14 mouse cellular contexts compared by ENCODE assay signal in genomic region chr16:24367506-24367905, GRCm38 (mm10). TPM values are rescaled to one million over a fixed set of nuclear protein-coding genes. Genes with fewer than 3 reads are reported as not detected.
DNase-seq lines count a peak whose midpoint lies in the region; ATAC-seq and TF ChIP-seq lines count a peak whose summit lies in the region.
"Had no signal": no experiment of that assay in that cellular context is flagged by ENCODE, and none has a peak within 500 bp of the region (broad histone marks: within the 10 kb centered on the region; RNA-seq: fewer than 3 reads in every experiment).

No protein-coding gene starts in this region.

- no peak overlapping the region for H3K9ac ChIP-seq in hindbrain, postnatal 0 days (replicated peaks; ENCODE audit: low read length)
- no peak overlapping the region for H3K9ac ChIP-seq in hindbrain, embryonic 14.5 days
- H3K9ac ChIP-seq in embryonic facial prominence, embryonic 14.5 days (ENCODE audit: low read depth, low read length): no peak overlapping the region
- no peak overlapping the region for H3K9ac ChIP-seq in hindbrain, embryonic 12.5 days
- H3K9ac ChIP-seq: liver, embryonic 13.5 days had no signal

- no peaks in the 10 kb centered on the region for H3K27me3 ChIP-seq in hindbrain, postnatal 0 days (ENCODE audit: insufficient read depth, low read length)
- H3K27me3 ChIP-seq in hindbrain, embryonic 14.5 days (ENCODE audit: control insufficient read depth, insufficient read depth, low read length): no peaks in the 10 kb centered on the region
- no peaks in the 10 kb centered on the region for H3K27me3 ChIP-seq in embryonic facial prominence, embryonic 14.5 days (replicated peaks; ENCODE audit: control insufficient read depth, insufficient read depth, low read length)
- peaks cover 3% of the 10 kb centered on the region; the same call in 1 of the 2 replicates for H3K27me3 ChIP-seq in hindbrain, embryonic 12.5 days
- H3K27me3 ChIP-seq: liver, embryonic 13.5 days had no signal

- ATAC-seq in hindbrain, postnatal 0 days: no peak
- no peak for ATAC-seq in hindbrain, embryonic 14.5 days (ENCODE audit: low FRiP score)
- no peak for ATAC-seq in embryonic facial prominence, embryonic 14.5 days (ENCODE audit: low read depth)
- no peak for ATAC-seq in hindbrain, embryonic 12.5 days (ENCODE audit: low FRiP score)

- intact Hi-C loops in gastrocnemius, adult 2 months (cut with DNase I): no loop called here

- peak; percentile 40 for DNase-seq in gastrocnemius, adult 2 months
- DNase-seq in gastrocnemius, postnatal 25 days: no peak
- peak; percentile 5 for DNase-seq in hindbrain, postnatal 0 days (ENCODE audit: low spot score)
- DNase-seq in hindbrain, embryonic 14.5 days (ENCODE audit: low spot score): no peak
- DNase-seq in NIH3T3 (ENCODE audit: low read depth): peak; percentile 89
- DNase-seq in embryonic facial prominence, embryonic 14.5 days (ENCODE audit: low spot score): peak; percentile 68
- no peak for DNase-seq in thymus, adult 18-20 months
- DNase-seq: cerebellum, adult 2 months; layer of hippocampus, adult 9-11 months; liver, embryonic 13.5 days; lung, postnatal 14 days had no signal

- no peak overlapping the region for H3K27ac ChIP-seq in gastrocnemius, adult 2 months
- H3K27ac ChIP-seq in hindbrain, postnatal 0 days: no peak overlapping the region
- H3K27ac ChIP-seq in hindbrain, embryonic 14.5 days: no peak overlapping the region
- H3K27ac ChIP-seq in embryonic facial prominence, embryonic 14.5 days (replicated peaks; ENCODE audit: low read depth, low read length): no peak overlapping the region
- no peak overlapping the region for H3K27ac ChIP-seq in hindbrain, embryonic 12.5 days
- H3K27ac ChIP-seq: liver, embryonic 13.5 days; midbrain, embryonic 10.5 days had no signal

- no peaks in the 10 kb centered on the region for H3K36me3 ChIP-seq in hindbrain, postnatal 0 days (ENCODE audit: insufficient read depth, low read length)
- H3K36me3 ChIP-seq in hindbrain, embryonic 14.5 days (replicated peaks; ENCODE audit: control insufficient read depth, insufficient read depth): no peaks in the 10 kb centered on the region
- H3K36me3 ChIP-seq in embryonic facial prominence, embryonic 14.5 days (ENCODE audit: control insufficient read depth, insufficient read depth, low read length): no peaks in the 10 kb centered on the region
- no peaks in the 10 kb centered on the region for H3K36me3 ChIP-seq in hindbrain, embryonic 12.5 days
- H3K36me3 ChIP-seq: liver, embryonic 13.5 days; midbrain, embryonic 10.5 days had no signal

- H3K4me1 ChIP-seq in hindbrain, postnatal 0 days (ENCODE audit: insufficient read depth, low read length): no peaks in the 10 kb centered on the region
- no peaks in the 10 kb centered on the region for H3K4me1 ChIP-seq in hindbrain, embryonic 14.5 days (replicated peaks; ENCODE audit: control insufficient read depth, insufficient read depth, low read length)
- peaks cover 9% of the 10 kb centered on the region; the same call in 1 of the 2 replicates for H3K4me1 ChIP-seq in embryonic facial prominence, embryonic 14.5 days (ENCODE audit: control insufficient read depth, insufficient read depth, low read length)
- H3K4me1 ChIP-seq in hindbrain, embryonic 12.5 days: no peaks in the 10 kb centered on the region
- H3K4me1 ChIP-seq: liver, embryonic 13.5 days; midbrain, embryonic 10.5 days had no signal

- H3K4me2 ChIP-seq in hindbrain, postnatal 0 days (ENCODE audit: low read depth, low read length): no peak overlapping the region
- no peak overlapping the region for H3K4me2 ChIP-seq in hindbrain, embryonic 14.5 days (replicated peaks)
- no peak overlapping the region for H3K4me2 ChIP-seq in embryonic facial prominence, embryonic 14.5 days (ENCODE audit: low read depth, low read length)
- no peak overlapping the region for H3K4me2 ChIP-seq in hindbrain, embryonic 12.5 days (replicated peaks)
- H3K4me2 ChIP-seq: liver, embryonic 13.5 days had no signal

- no peaks in the 10 kb centered on the region for H3K9me3 ChIP-seq in hindbrain, postnatal 0 days (ENCODE audit: low read length)
- H3K9me3 ChIP-seq in hindbrain, embryonic 14.5 days (ENCODE audit: control insufficient read depth, low read length): no peaks in the 10 kb centered on the region
- H3K9me3 ChIP-seq in embryonic facial prominence, embryonic 14.5 days (ENCODE audit: control insufficient read depth, low read length): peaks cover 3% of the 10 kb centered on the region; the same call in 1 of the 2 replicates
- H3K9me3 ChIP-seq in hindbrain, embryonic 12.5 days (replicated peaks): no peaks in the 10 kb centered on the region
- H3K9me3 ChIP-seq: liver, embryonic 13.5 days; midbrain, embryonic 10.5 days had no signal

- no peak for TF ChIP-seq CTCF in gastrocnemius, adult 2 months (IDR thresholded peaks at IDR 0.05)
- no peak for TF ChIP-seq CTCF in hindbrain, postnatal 0 days (IDR thresholded peaks at IDR 0.05; ENCODE audit: low read depth)

- no peak overlapping the region for H3K4me3 ChIP-seq in gastrocnemius, adult 2 months
- no peak overlapping the region for H3K4me3 ChIP-seq in hindbrain, postnatal 0 days (ENCODE audit: low read length)
- H3K4me3 ChIP-seq in hindbrain, embryonic 14.5 days (replicated peaks; ENCODE audit: low read length): no peak overlapping the region
- H3K4me3 ChIP-seq in embryonic facial prominence, embryonic 14.5 days (ENCODE audit: low read depth, low read length): no peak overlapping the region
- no peak overlapping the region for H3K4me3 ChIP-seq in hindbrain, embryonic 12.5 days
- H3K4me3 ChIP-seq: erythroblast, embryonic 14.5 days; liver, embryonic 13.5 days; midbrain, embryonic 10.5 days had no signal

- 68% methylated on average over 7 of the region's 7 CpGs for WGBS in hindbrain, postnatal 0 days
- WGBS in hindbrain, embryonic 14.5 days: 78% methylated on average over 7 of the region's 7 CpGs
- WGBS in embryonic facial prominence, embryonic 14.5 days: 25% methylated on average over 7 of the region's 7 CpGs
- 65% methylated on average over 7 of the region's 7 CpGs for WGBS in hindbrain, embryonic 12.5 days

RNA-seq across cellular contexts. Expression of gene Lpp, which starts 25.8 kb away (rescaled TPM):
- 10 to 100 TPM; 17.7 to 18.0 TPM for total RNA-seq in gastrocnemius, adult 2 months (2021)
- total RNA-seq in gastrocnemius, postnatal 25 days (2021): 10 to 100 TPM; 21.7 to 23.8 TPM
- total RNA-seq in hindbrain, postnatal 0 days (2014; rRNA removed): 11.4 and 13.1 TPM in 2 replicates
- 8.4 and 8.8 TPM in 2 replicates for polyA plus RNA-seq in hindbrain, postnatal 0 days (2015; fragmentation: Nextera tagmentation; extraction: Ambion mirVana)
- polyA plus RNA-seq in hindbrain, embryonic 14.5 days (2014; fragmentation: Nextera tagmentation; extraction: Ambion mirVana): 11.0 and 13.0 TPM in 2 replicates
- 42.7 and 43.1 TPM in 2 replicates for polyA plus RNA-seq in embryonic facial prominence, embryonic 14.5 days (2014; fragmentation: Nextera tagmentation; extraction: Ambion mirVana)
- polyA plus RNA-seq in hindbrain, embryonic 12.5 days (2016; fragmentation: Nextera tagmentation; extraction: Ambion mirVana): 25.9 and 27.9 TPM in 2 replicates
- polyA plus RNA-seq: erythroblast, embryonic 14.5 days had no signal

Comparison
In these comparisons a context has a peak if more than half of its experiments do, and no peak if none do; other contexts are left out.
1. DNase-seq: peak in gastrocnemius, adult 2 months (single experiment), hindbrain, postnatal 0 days (single experiment), NIH3T3 (single experiment) and embryonic facial prominence, embryonic 14.5 days (single experiment); none in gastrocnemius, postnatal 25 days (single experiment), hindbrain, embryonic 14.5 days (single experiment) and thymus, adult 18-20 months (0 of 2).